Mouse (Mus musculus): ENCODE measurements around the gene Cpt1c.

The Cpt1c gene

DNA sequence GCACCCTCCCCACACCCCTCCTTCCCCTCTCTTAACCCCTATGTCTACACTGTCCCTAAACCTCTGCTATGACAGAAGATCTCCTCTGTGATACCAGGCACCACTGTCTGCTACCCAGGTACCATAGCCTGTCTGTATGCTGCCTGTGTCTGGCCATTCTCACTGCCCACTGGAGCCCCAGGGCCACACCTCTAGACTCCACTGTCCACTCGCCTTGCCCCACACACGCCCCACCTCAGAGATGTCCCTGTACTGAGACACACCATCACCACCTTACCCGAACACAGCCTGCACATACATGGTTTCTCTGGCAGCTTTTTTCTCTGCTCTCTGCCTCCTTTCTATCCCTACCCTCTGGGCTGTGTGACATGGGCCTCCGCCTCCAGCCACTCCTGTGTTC, 57.8 kb downstream of the Cpt1c start:
- peak; percentile 5 for DNase-seq (ENCODE audit: low spot score)

- peak; percentile 7 for DNase-seq (ENCODE audit: low spot score)
Measured at GRCm38 (mm10) chr7:44916191-44916590, 58.5 kb downstream of the Cpt1c start.

DNA sequence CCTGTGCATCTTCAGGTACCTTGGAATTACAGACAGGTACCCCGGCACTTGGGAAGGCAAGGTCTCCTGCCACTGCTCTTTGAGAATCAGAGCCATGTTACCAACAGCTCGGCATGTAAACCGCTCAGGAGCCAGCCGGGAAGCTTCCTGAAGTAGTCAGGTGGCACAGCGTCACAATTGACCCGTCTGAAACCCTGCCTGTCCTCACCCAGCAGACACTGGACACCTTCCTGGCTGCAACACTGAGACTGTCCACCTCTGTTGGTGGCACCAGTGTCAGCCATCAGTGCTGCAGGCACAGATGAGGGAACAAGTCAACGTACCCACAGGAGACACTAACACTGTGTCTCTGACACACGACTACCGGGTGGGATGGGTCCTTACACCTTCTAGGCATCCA, 59.3 kb downstream of the Cpt1c start:
- no peak for DNase-seq (ENCODE audit: low spot score)

- no peak for DNase-seq (ENCODE audit: low spot score)
Measured at GRCm38 (mm10) chr7:44914396-44914795, 60.3 kb downstream of the Cpt1c start.

Data from testis, postnatal 14 days (tissue).